Mouse (Mus musculus) megakaryocyte, embryonic 14.5 days (primary cell): ENCODE data around the gene Trp73.

Source experiments
- FLI1 ChIP-seq: IDR thresholded peaks from 2 replicates; pipeline ENCODE4 v1.6.1; 2012; ENCODE audit warnings: low read length, inconsistent platforms, mixed read lengths
- GATA1 ChIP-seq: IDR thresholded peaks from 3 replicates; pipeline ENCODE4 v1.6.1; 2012; ENCODE audit warnings: mixed read lengths, low read length, inconsistent platforms, borderline replicate concordance

DNA sequence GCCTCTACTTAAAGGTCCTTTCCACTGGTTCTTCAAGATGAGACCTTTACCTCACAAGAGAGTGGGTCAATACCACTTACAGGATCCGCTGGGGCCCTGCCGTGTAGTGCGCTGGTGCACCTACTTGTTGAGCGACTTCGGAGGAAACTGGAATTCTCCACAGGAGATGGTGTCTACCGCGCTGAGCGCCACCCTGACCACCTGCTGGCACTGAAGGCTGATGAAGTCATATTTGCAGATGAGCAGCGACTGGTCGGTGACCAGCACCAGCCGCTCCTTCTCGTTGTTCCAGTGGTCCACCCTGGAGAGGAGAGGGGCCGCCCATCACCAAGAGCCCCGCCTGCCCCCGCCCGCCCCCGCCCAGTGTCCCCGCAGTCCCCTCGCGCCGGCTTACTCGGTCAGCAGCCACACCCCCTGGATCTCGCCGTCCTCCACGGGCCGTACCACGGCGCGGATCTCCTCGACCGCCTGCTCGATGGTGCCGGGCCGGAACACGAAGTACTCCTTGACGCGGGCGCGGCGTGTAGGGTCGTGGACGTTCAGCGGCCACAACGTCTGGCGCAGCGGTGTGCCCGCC is 20.0 kb upstream of the Trp73 start:
- TF ChIP-seq GATA1 (no peak), FLI1 (no peak)
